Mouse (Mus musculus): ENCODE measurements around the gene Insr. TPM values are rescaled to one million over a fixed set of nuclear protein-coding genes. Genes with fewer than 3 reads are reported as not detected.
"Not testable (repeated sequence)": the region's sequence is repeated elsewhere in the genome, so short reads cannot be mapped to it uniquely, and the experiment has no call there.

Gene Insr
- polyA plus RNA-seq, 1 experiment from 2014 or later, result 52.0 TPM

DNA sequence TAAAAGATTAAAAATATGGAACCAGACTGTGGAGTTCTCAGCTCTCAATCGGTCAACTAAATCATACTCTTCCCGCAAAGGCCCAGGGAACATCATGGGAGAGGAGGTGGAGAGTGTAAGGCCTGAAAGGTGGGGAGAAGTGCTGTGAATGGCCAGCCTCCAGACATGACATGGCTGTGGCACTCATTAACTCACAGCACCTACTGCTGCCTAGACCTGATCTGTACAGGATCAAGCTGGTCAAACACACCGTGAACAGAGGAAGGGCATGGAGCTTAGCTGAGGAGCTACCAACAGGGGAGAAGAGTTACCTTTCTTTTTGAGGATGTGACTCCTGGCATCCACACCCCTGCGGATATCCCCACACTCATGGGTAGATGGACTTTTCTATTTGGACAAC is 102.0 kb downstream of the Insr start:
- Histone ChIP-seq H3K27ac (replicated peaks) (no peak overlapping the region), H3K36me3 (peaks cover 58% of the 10 kb centered on the region), H3K27me3 (replicated peaks) (no peaks in the 10 kb centered on the region), H3K9ac (replicated peaks) (no peak overlapping the region), H3K4me3 (replicated peaks) (no peak overlapping the region), H3K4me1 (no peaks in the 10 kb centered on the region), H3K4me2 (no peak overlapping the region), H3K9me3 (replicated peaks) (peaks cover 4% of the 10 kb centered on the region; the same call in 1 of the 2 replicates)
- ATAC-seq (ENCODE audit: low FRiP score), result no peak
- 92% methylated on average over 4 of the region's 4 CpGs for WGBS

DNA sequence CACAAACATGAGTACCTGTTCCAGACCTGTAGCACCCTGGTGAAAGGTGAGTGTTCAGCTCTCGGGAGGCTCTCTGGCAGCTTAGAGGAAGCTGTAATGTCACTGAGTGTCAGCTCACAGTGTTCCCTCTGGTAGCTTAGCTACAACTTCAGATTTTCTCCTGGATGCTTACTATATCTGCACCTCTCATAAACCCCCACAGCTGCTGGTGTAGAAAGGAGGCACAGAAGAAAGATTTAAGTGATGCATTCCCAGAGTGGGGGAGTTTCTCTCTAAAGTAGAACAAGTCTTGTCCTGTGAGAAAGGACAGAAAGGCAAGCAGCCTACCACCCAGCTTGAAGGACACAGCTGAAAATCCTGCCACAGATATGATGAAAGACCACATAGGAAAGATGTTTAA is 107.2 kb downstream of the Insr start:
- Histone ChIP-seq H3K36me3 (peaks cover 81% of the 10 kb centered on the region), H3K9me3 (replicated peaks) (no peaks in the 10 kb centered on the region), H3K9ac (replicated peaks) (no peak overlapping the region), H3K4me2 (no peak overlapping the region), H3K27me3 (replicated peaks) (no peaks in the 10 kb centered on the region), H3K27ac (replicated peaks) (no peak overlapping the region), H3K4me3 (replicated peaks) (no peak overlapping the region), H3K4me1 (no peaks in the 10 kb centered on the region)
- WGBS, result 89% methylated on average over 1 of the region's 1 CpGs
- no peak for ATAC-seq (ENCODE audit: low FRiP score)

GRCm38 (mm10) chr8:3146506-3146905 is 132.9 kb downstream of the Insr start:
- no peaks in the 10 kb centered on the region for H3K9me3 ChIP-seq (replicated peaks)
- H3K4me3 ChIP-seq (replicated peaks), result no peak overlapping the region
- H3K27me3 ChIP-seq (replicated peaks), result no peaks in the 10 kb centered on the region
- WGBS, result 81% methylated on average over 1 of the region's 1 CpGs
- H3K4me1 ChIP-seq, result no peaks in the 10 kb centered on the region
- H3K27ac ChIP-seq (replicated peaks), result no peak overlapping the region
- no peak for ATAC-seq (ENCODE audit: low FRiP score)
- no peak overlapping the region for H3K4me2 ChIP-seq
- H3K36me3 ChIP-seq, result peaks cover 4% of the 10 kb centered on the region; the same call in 1 of the 2 replicates
- H3K9ac ChIP-seq (replicated peaks), result no peak overlapping the region

GRCm38 (mm10) chr8:3100416-3100815 is 179.0 kb downstream of the Insr start:
- not testable (repeated sequence) for H3K4me1 ChIP-seq; H3K36me3 ChIP-seq; H3K9me3 ChIP-seq (replicated peaks); H3K27me3 ChIP-seq (replicated peaks); ATAC-seq (ENCODE audit: low FRiP score); H3K9ac ChIP-seq (replicated peaks); H3K4me3 ChIP-seq (replicated peaks); H3K4me2 ChIP-seq; H3K27ac ChIP-seq (replicated peaks)
- 86% methylated on average over 5 of the region's 5 CpGs for WGBS

Small RNA genes within 50 kb of the gene (microRNA-seq; reads per million reads assigned to microRNA genes)
- not detected for gene Gm25775

Other genes starting within 250 kb of the Insr start
- gene A430078G23Rik, start 73.8 kb upstream of the Insr start, polyA plus RNA-seq (2015; fragmentation: Nextera tagmentation; extraction: Ambion mirVana), result 1.1 TPM in 1 of 2 replicates, not detected in the other
- gene Arhgef18, start 113.4 kb upstream of the Insr start, polyA plus RNA-seq (2015; fragmentation: Nextera tagmentation; extraction: Ambion mirVana), result 8.1 and 9.5 TPM in 2 replicates
- 4.0 and 5.7 TPM in 2 replicates for gene Pex11g, start 188.1 kb upstream of the Insr start, polyA plus RNA-seq (2015; fragmentation: Nextera tagmentation; extraction: Ambion mirVana)
- 0.50 and 0.61 TPM in 2 replicates for gene Tex45, start 191.2 kb upstream of the Insr start, polyA plus RNA-seq (2015; fragmentation: Nextera tagmentation; extraction: Ambion mirVana)
- 62.7 and 64.3 TPM in 2 replicates for gene Zfp358, start 213.5 kb upstream of the Insr start, polyA plus RNA-seq (2015; fragmentation: Nextera tagmentation; extraction: Ambion mirVana)
- gene Mcoln1, start 220.8 kb upstream of the Insr start, polyA plus RNA-seq (2015; fragmentation: Nextera tagmentation; extraction: Ambion mirVana), result 97.7 and 106 TPM in 2 replicates
- 42.5 and 44.3 TPM in 2 replicates for gene Pnpla6, start 235.8 kb upstream of the Insr start, polyA plus RNA-seq (2015; fragmentation: Nextera tagmentation; extraction: Ambion mirVana)